Mouse (Mus musculus) stomach, adult 2 months (tissue): ENCODE results near the gene Npy. TPM values are rescaled to one million over a fixed set of nuclear protein-coding genes. Genes with fewer than 3 reads are reported as not detected.

Source experiments
- polyA plus RNA-seq: library from polyadenylated mRNA; depleted of rRNA; stranded (reverse); fragments of >200 nt; gene quantifications from 2 replicates; pipeline ENCODE4 v1.2.3, GENCODE M21; 2012; rRNA removed

Npy gene
- polyA plus RNA-seq, result 10.2 and 22.6 TPM in 2 replicates

GRCm38 (mm10) chr6:49821961-49822870 is at the start of gene Npy:
Npy (plus strand) TSS chr6:49822710.

